Mouse (Mus musculus) testis, adult 2 months (tissue): Measurements from ENCODE around the gene Sash1. TPM values are rescaled to one million over a fixed set of nuclear protein-coding genes. Genes with fewer than 3 reads are reported as not detected.

ENCODE experiments used
- H3K27ac ChIP-seq: fragments of 200-500 bp; 2 replicates; pipeline ENCODE4 v1.5.1; 2012; ENCODE audit warnings: low read depth, low read length; ENCODE audit not compliant: control insufficient read depth, insufficient read depth
- H3K27me3 ChIP-seq: fragments of 200-500 bp; 2 replicates; pipeline ENCODE4 v1.6.1; 2012; ENCODE audit warnings: mild to moderate bottlenecking, low read length, moderate library complexity; ENCODE audit not compliant: control insufficient read depth, insufficient read depth
- H3K36me3 ChIP-seq: fragments of 200-500 bp; 2 replicates; pipeline ENCODE4 v1.6.1; 2012; ENCODE audit warnings: mild to moderate bottlenecking, low read length; ENCODE audit not compliant: control insufficient read depth, insufficient read depth
- H3K4me1 ChIP-seq: fragments of 200-500 bp; 2 replicates; pipeline ENCODE4 v1.6.1; 2012; ENCODE audit warnings: low read length; ENCODE audit not compliant: control insufficient read depth, insufficient read depth
- H3K4me3 ChIP-seq: fragments of 200-500 bp; 2 replicates; pipeline ENCODE4 v1.5.1; 2012; ENCODE audit warnings: low read depth, mild to moderate bottlenecking, low read length, moderate library complexity, mixed read lengths; ENCODE audit not compliant: control insufficient read depth
- CTCF ChIP-seq: fragments of 200-500 bp; IDR thresholded peaks from 2 replicates; pipeline ENCODE4 v1.5.1; 2012; ENCODE audit warnings: low read depth, mild to moderate bottlenecking, inconsistent platforms, low read length, moderate library complexity; ENCODE audit not compliant: control insufficient read depth, insufficient read depth, insufficient replicate concordance
- POLR2A ChIP-seq: fragments of 200-500 bp; IDR thresholded peaks from 2 replicates; pipeline ENCODE4 v1.6.1; 2012; ENCODE audit warnings: low read depth, mild to moderate bottlenecking, inconsistent platforms, low read length, moderate library complexity; ENCODE audit not compliant: control insufficient read depth
- polyA plus RNA-seq: library from polyadenylated mRNA; depleted of rRNA; stranded (reverse); fragments of >200 nt; gene quantifications from 2 replicates; pipeline ENCODE4 v1.2.3, GENCODE M21; 2012

Sash1 gene
- polyA plus RNA-seq, 1 experiment: 2.7 TPM

- TF ChIP-seq POLR2A: no peak
- no peak for TF ChIP-seq CTCF
- no peaks in the 10 kb centered on the region for H3K36me3 ChIP-seq
- peaks cover 2% of the 10 kb centered on the region; the same call in 1 of the 2 replicates for H3K4me1 ChIP-seq
- H3K27ac ChIP-seq: 0 out of 2 replicates have a peak overlapping the region, but pooled peaks have one; percentile 8
- H3K27me3 ChIP-seq: no peaks in the 10 kb centered on the region
- no peak overlapping the region for H3K4me3 ChIP-seq
Measured at GRCm38 (mm10) chr10:8762771-8763170, 123.1 kb downstream of the Sash1 start.

DNA sequence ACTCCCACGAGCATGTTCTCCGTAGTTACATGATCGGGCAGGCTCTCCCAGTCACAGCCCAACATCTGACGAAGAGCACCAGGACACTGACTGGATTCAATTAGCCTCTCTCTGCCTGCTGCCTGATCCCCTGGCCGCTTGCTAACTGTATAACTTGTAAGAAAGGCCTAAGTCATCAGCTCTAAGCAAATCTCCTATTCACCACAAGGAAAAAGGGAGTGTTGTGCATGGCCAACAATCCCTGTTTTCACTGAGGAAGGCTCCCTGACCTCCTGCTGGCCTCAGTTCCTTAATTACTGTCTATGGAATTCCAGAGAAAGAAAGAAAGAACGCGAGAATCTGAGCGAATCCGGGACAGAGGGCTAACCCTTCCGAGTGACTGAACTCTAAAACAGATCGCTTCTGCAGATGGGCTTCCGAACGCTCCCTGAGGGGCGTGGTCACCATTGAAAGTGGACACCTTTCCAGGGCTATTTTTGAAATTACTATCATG lies 123.6 kb downstream of the Sash1 start:
- Histone ChIP-seq H3K27ac (peak overlapping the region; percentile 36), H3K4me3 (peak overlapping the region; percentile 15; the same call in 1 of the 2 replicates), H3K36me3 (no peaks in the 10 kb centered on the region), H3K27me3 (no peaks in the 10 kb centered on the region), H3K4me1 (peaks cover 2% of the 10 kb centered on the region; the same call in 1 of the 2 replicates)
- TF ChIP-seq POLR2A (no peak), CTCF (no peak)

DNA sequence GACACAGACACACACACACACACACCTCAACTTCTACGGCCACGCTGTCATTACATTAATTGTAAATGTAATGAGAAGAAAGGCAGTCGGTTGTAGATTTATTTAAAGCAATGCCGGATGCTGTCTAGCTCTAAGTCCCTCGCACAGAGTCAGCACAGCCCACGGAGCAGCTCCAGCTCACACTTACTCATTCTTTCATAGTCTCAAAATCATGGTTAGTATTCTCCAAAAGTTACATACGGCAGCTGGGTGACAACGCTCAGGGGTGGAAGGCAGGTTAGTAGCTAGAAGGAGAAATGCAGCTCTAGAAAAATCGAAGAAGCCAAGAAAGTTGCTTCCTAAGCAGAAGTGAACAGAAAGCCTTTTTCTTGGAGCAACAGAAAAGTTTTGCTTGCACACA lies 124.2 kb downstream of the Sash1 start:
- Histone ChIP-seq H3K27me3 (no peaks in the 10 kb centered on the region), H3K27ac (peak overlapping the region; percentile 36; the same call in 1 of the 2 replicates), H3K4me1 (peaks cover 2% of the 10 kb centered on the region; the same call in 1 of the 2 replicates), H3K36me3 (no peaks in the 10 kb centered on the region), H3K4me3 (peak overlapping the region; percentile 16; the same call in 1 of the 2 replicates)
- no peak for TF ChIP-seq CTCF
- no peak for TF ChIP-seq POLR2A

DNA sequence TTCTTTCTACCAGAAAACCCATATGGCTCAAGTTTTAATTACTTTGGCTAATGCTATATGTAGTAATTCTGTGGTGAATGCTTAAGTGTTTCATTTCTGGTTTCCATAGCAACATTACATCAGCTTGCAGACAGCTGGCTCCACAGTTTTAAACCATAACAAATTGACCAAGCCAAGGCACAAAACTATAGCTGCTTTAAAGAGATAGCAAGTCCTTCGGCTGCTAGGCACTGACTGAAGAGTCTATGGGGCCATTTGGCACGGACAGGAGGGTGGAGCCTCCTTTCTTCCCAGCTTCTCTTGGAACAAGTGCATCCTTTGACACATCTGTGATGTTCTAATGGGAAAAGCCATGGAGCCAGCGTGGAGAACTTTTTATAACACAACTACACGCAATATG lies 125.3 kb downstream of the Sash1 start:
- Histone ChIP-seq H3K27ac (no peak overlapping the region), H3K27me3 (no peaks in the 10 kb centered on the region), H3K36me3 (no peaks in the 10 kb centered on the region), H3K4me3 (no peak overlapping the region), H3K4me1 (peaks cover 2% of the 10 kb centered on the region; the same call in 1 of the 2 replicates)
- TF ChIP-seq CTCF (no peak), POLR2A (no peak)

DNA sequence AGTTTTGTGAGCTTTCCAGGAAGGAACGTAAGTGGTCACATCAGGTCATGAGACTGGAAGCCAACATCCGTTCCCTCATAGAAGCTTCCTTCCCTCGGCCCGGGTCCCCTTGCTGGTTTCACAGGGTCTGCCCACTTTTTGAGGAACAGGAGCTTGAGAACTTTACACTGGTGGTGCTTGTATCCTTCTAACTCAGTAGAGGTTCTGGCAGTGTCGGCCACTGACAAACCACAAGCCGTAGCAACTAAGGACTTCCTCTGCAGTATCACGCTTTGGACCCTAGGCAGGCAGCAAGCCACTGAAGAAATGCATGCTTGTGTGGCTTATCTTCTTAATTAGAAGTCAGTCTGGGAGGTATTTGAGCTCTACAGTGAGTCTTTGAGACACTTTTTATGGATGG lies 126.6 kb downstream of the Sash1 start:
- TF ChIP-seq CTCF: no peak
- TF ChIP-seq POLR2A: no peak
- no peaks in the 10 kb centered on the region for H3K36me3 ChIP-seq
- H3K27ac ChIP-seq: no peak overlapping the region
- H3K4me1 ChIP-seq: peaks cover 2% of the 10 kb centered on the region; the same call in 1 of the 2 replicates
- H3K4me3 ChIP-seq: no peak overlapping the region
- no peaks in the 10 kb centered on the region for H3K27me3 ChIP-seq

DNA sequence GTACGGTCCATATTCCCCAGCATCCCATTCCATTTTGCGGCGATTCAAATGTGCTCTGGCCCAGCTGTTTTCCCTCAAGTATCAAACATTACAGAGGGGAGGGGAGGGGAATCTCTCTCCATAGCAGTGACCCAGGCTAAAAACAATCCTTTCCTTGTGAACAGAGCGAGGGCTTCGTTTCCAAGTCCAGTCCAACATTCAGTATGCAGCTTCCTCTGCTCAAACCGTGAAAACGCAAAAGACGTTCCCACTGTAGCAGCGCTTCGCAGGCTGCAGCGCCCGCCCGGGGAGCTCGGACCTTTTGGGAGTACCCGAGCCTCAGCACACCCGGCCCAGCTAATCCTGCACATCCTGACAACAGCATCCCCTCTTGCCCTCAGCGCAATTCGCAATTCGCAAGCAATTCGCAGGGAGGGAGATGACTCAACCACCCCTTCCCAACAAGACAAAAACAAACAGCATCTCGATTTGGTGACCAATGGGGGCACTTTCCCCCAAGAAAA lies 128.4 kb downstream of the Sash1 start:
- Histone ChIP-seq H3K4me3 (no peak overlapping the region), H3K36me3 (no peaks in the 10 kb centered on the region), H3K27ac (peak overlapping the region; percentile 56), H3K27me3 (no peaks in the 10 kb centered on the region), H3K4me1 (no peaks in the 10 kb centered on the region; the same call in 1 of the 2 replicates)
- no peak for TF ChIP-seq POLR2A
- no peak for TF ChIP-seq CTCF

DNA sequence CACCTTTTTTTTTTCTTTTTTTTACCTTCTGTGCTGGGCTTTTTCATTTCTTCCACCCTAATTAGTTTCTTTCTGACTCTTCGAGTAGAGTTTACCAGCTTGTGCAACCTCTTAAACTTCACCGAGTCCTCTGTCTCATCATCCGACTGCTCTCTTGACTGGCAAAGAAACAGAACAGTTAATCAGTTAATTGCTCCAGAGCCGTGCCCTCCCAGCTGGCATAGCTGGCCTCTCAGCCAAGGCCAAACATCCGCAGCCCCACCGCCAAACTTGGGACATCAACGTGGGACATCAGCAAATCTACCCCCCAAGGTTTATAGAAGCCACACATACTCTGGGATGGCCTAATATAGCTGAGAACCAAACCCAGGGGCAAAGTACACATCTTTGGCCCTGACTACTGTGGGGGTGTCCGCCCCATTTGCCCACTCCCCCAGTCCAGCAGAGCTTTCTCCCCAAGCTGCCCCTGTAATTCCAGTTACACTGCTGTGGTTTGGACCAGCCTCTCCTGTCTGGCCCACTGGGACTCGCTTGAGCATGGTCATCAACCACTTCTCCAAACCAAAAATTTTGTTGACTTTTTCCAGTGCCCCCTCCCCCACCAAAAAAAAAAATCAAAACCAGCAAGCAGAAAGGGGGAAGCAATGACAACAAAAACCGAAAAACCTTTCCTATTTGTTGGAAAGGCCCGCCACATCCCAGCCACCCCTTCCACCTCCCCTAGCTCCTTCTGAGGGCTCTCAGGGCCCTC lies 129.1 kb downstream of the Sash1 start:
- Histone ChIP-seq H3K4me3 (no peak overlapping the region), H3K27ac (no peak overlapping the region), H3K4me1 (no peaks in the 10 kb centered on the region; the same call in 1 of the 2 replicates), H3K36me3 (no peaks in the 10 kb centered on the region), H3K27me3 (no peaks in the 10 kb centered on the region)
- TF ChIP-seq CTCF: no peak
- TF ChIP-seq POLR2A: no peak
